Mouse (Mus musculus) left cerebral cortex, postnatal 14 days (tissue): Measurements from ENCODE around the gene Cyp2d40. TPM values are rescaled to one million over a fixed set of nuclear protein-coding genes. Genes with fewer than 3 reads are reported as not detected.

Experiments used
- microRNA-seq, 2 experiments: library from miRNA; unstranded; fragments of <30 nt; microRNA quantifications; one replicate each; pipeline ENCODE4 v1.2.0; 2022
- total RNA-seq, 2 experiments: library from RNA; stranded (reverse); gene quantifications; 2 replicates each; pipeline ENCODE4 v1.2.3; 2021

The Cyp2d40 gene
- total RNA-seq, 2 experiments from 2014 or later: not detected

Small RNAs within 50 kb of the gene (microRNA-seq; reads per million reads assigned to microRNA genes)
- gene Gm27618: 0 reads per million in 2 experiments

Other genes with a start within 250 kb of the Cyp2d40 start
- gene Cyp2d12, start 209.1 kb downstream of the Cyp2d40 start, total RNA-seq: not detected
- gene Cyp2d34, start 143.2 kb downstream of the Cyp2d40 start, total RNA-seq: not detected
- not detected for gene Cyp2d26, start 30.1 kb upstream of the Cyp2d40 start, total RNA-seq
- 100 to 1,000 TPM; 127 to 151 TPM for gene Tcf20, start 223.7 kb upstream of the Cyp2d40 start, total RNA-seq